Mouse (Mus musculus): ENCODE results near the gene Cadps. TPM values are rescaled to one million over a fixed set of nuclear protein-coding genes. Genes with fewer than 3 reads are reported as not detected.

Gene Cadps
- polyA plus RNA-seq, 1 experiment, result not detected

DNA sequence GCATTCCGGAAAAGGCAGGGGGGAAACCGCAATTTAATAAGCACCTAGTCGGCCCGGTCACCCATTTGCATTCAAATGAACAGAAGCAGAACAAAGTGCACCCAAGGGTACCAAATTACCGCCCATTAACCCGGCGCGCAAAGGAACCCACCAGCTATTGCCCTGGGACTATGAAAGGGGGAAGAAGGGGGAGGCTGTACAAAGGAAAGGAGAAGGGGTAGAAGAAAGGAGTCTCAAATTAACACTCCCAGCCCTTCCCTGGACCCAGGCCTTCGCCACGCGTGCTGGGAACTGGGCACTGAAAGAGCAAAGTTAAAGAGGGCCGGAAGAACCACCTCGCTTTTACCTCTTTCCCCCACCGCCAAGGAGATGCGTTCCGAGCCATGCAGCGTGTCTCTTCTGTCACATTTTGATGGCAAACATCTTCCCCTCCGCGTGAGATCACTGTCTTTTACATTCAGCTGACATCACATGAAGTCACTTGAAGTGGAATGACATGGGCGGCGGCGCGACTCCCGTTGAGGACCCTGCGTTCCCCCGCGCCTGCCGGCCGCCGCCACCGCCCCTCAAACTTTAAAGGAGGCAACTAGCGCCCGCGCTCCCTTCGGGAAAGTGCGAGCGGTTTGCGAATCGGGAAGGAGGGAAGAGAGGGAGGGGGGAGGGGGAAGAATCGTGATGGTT lies 477.5 kb downstream of the Cadps start:
- Histone ChIP-seq H3K79me2 (ENCODE audit: control insufficient read depth, insufficient read depth) (no peaks in the 10 kb centered on the region), H3K4me3 (ENCODE audit: insufficient read depth, poor library complexity, severe bottlenecking) (no peak overlapping the region), H3ac (ENCODE audit: control insufficient read depth, insufficient read length, low read depth) (no peak overlapping the region), H3K27me3 (ENCODE audit: control insufficient read depth, insufficient read depth, insufficient read length) (peaks cover 65% of the 10 kb centered on the region), H3K36me3 (ENCODE audit: control insufficient read depth, insufficient read depth) (no peaks in the 10 kb centered on the region), H3K79me3 (ENCODE audit: low read depth) (no peaks in the 10 kb centered on the region)
- no peak for TF ChIP-seq CEBPB (IDR thresholded peaks at IDR 0.05; ENCODE audit: low read depth)
- no peak for TF ChIP-seq USF1 (IDR thresholded peaks at IDR 0.05; ENCODE audit: low read depth)

DNA sequence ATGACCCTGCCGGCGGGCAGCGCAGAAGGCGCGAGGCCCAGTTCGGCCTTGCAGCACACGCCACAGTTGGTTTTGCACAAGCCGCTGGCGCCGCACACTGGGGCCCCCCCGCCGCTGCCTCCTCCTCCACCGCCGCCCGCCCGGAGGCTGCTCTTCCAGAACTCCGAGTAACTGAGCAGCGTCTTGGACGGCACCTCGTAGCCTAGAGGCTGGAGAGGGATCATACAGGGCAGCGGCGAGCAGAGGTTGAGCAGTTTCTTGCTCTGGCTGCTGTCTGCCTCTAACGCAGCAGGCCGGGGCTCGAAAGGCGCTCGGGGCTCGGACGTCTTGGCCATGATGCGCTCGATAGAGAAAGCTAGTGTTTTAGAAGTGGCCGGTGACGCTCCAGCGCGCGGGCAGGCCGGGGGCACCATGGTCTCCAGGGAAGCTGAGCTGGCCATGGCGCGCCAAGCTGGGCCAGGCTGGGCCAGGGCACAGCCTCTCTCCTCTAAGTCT lies 478.1 kb downstream of the Cadps start:
- H3K4me3 ChIP-seq (ENCODE audit: insufficient read depth, poor library complexity, severe bottlenecking), result no peak overlapping the region
- no peaks in the 10 kb centered on the region for H3K36me3 ChIP-seq (ENCODE audit: control insufficient read depth, insufficient read depth)
- TF ChIP-seq MYOD1 (IDR thresholded peaks at IDR 0.05; ENCODE audit: control insufficient read depth, insufficient read length, low read depth), result no peak
- no peak for TF ChIP-seq CEBPB (IDR thresholded peaks at IDR 0.05; ENCODE audit: low read depth)
- TF ChIP-seq USF1 (IDR thresholded peaks at IDR 0.05; ENCODE audit: low read depth), result no peak
- no peak for TF ChIP-seq FOSL1 (IDR thresholded peaks at IDR 0.05; ENCODE audit: insufficient read depth, low read length, poor library complexity, severe bottlenecking)
- no peak for TF ChIP-seq MAX (IDR thresholded peaks at IDR 0.05)
- TF ChIP-seq MYOG (IDR thresholded peaks at IDR 0.05; ENCODE audit: control insufficient read depth, extremely low read depth, insufficient read length), result no peak
- no peak for TF ChIP-seq CTCF (IDR thresholded peaks at IDR 0.05; ENCODE audit: control insufficient read depth, insufficient read depth, insufficient read length)
- no peaks in the 10 kb centered on the region for H3K79me2 ChIP-seq (ENCODE audit: control insufficient read depth, insufficient read depth)
- no peak overlapping the region for H3ac ChIP-seq (ENCODE audit: control insufficient read depth, insufficient read length, low read depth)
- peaks cover 69% of the 10 kb centered on the region for H3K27me3 ChIP-seq (ENCODE audit: control insufficient read depth, insufficient read depth, insufficient read length)
- H3K79me3 ChIP-seq (ENCODE audit: low read depth), result no peaks in the 10 kb centered on the region

DNA sequence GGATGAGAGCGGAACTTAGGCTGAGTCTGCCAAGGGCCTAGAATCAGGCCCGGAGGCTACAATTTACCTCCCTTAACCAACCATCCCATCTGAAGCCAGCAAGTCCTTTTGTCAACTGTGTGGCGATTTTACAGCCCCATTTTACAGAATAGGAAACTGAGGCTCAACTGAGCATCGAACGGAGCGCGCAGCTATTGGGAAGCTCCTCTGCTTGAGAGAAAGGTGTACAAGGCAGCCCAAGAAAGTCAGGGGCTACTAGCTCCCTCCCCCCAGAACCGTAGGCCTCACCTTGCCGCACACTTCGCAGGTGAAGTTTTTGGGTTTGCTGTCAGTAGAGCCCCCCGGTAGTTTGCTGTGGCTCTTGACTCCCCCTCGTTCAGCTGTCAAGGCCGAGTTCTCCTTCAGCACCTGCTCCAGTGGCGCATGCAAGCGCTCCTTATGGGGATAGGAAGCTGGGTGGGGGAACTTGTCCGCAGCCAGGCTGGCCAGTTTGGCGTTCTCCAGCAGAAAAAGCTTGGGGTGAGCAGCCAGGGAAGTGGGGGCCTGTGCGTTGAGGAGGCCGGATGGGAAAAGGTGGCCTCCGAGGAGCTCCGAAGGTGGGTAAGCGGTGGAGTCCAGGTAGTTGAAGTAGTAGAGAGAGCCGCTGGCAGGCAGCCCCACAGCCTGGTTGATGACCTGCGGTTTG lies 478.7 kb downstream of the Cadps start:
- no peaks in the 10 kb centered on the region for H3K79me3 ChIP-seq (ENCODE audit: low read depth)
- peaks cover 74% of the 10 kb centered on the region for H3K27me3 ChIP-seq (ENCODE audit: control insufficient read depth, insufficient read depth, insufficient read length)
- H3K4me3 ChIP-seq (ENCODE audit: insufficient read depth, poor library complexity, severe bottlenecking), result no peak overlapping the region
- no peaks in the 10 kb centered on the region for H3K36me3 ChIP-seq (ENCODE audit: control insufficient read depth, insufficient read depth)
- no peak overlapping the region for H3ac ChIP-seq (ENCODE audit: control insufficient read depth, insufficient read length, low read depth)
- TF ChIP-seq CEBPB (IDR thresholded peaks at IDR 0.05; ENCODE audit: low read depth), result no peak
- no peak for TF ChIP-seq CTCF (IDR thresholded peaks at IDR 0.05; ENCODE audit: control insufficient read depth, insufficient read depth, insufficient read length)
- no peak for TF ChIP-seq MYOG (IDR thresholded peaks at IDR 0.05; ENCODE audit: control insufficient read depth, extremely low read depth, insufficient read length)
- TF ChIP-seq MAX (IDR thresholded peaks at IDR 0.05), result no peak
- TF ChIP-seq MYOD1 (IDR thresholded peaks at IDR 0.05; ENCODE audit: control insufficient read depth, insufficient read length, low read depth), result no peak
- no peak for TF ChIP-seq USF1 (IDR thresholded peaks at IDR 0.05; ENCODE audit: low read depth)
- no peak for TF ChIP-seq FOSL1 (IDR thresholded peaks at IDR 0.05; ENCODE audit: insufficient read depth, low read length, poor library complexity, severe bottlenecking)
- no peaks in the 10 kb centered on the region for H3K79me2 ChIP-seq (ENCODE audit: control insufficient read depth, insufficient read depth)

DNA sequence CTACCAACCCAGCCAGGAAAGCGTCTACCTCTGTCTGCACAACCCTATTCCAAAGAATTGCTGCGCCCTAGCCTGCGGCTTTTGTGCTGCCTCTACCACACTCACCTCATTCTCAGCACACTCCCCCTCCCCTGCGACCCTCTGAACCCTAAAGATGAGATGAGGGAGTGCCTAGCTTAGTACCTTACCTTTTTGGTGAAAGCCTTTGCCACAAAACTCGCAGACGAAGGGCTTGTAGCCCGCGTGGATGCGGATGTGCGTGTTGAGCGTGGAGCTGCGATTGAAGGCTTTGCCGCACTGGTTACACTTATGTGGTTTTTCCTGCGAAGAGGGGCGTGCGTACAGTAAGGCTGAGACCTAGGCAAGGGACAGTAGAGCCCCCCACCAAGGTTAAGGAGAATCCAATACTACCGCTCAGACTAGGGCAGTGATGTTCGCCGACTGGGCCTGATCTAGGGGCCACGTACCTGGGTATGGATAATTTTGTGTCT lies 479.4 kb downstream of the Cadps start:
- TF ChIP-seq MYOG (IDR thresholded peaks at IDR 0.05; ENCODE audit: control insufficient read depth, extremely low read depth, insufficient read length), result no peak
- no peak for TF ChIP-seq CEBPB (IDR thresholded peaks at IDR 0.05; ENCODE audit: low read depth)
- no peak for TF ChIP-seq CTCF (IDR thresholded peaks at IDR 0.05; ENCODE audit: control insufficient read depth, insufficient read depth, insufficient read length)
- Histone ChIP-seq H3K79me2 (ENCODE audit: control insufficient read depth, insufficient read depth) (no peaks in the 10 kb centered on the region), H3K4me3 (ENCODE audit: insufficient read depth, poor library complexity, severe bottlenecking) (no peak overlapping the region), H3K79me3 (ENCODE audit: low read depth) (no peaks in the 10 kb centered on the region), H3K36me3 (ENCODE audit: control insufficient read depth, insufficient read depth) (no peaks in the 10 kb centered on the region), H3K27me3 (ENCODE audit: control insufficient read depth, insufficient read depth, insufficient read length) (peaks cover 77% of the 10 kb centered on the region), H3ac (ENCODE audit: control insufficient read depth, insufficient read length, low read depth) (no peak overlapping the region)

DNA sequence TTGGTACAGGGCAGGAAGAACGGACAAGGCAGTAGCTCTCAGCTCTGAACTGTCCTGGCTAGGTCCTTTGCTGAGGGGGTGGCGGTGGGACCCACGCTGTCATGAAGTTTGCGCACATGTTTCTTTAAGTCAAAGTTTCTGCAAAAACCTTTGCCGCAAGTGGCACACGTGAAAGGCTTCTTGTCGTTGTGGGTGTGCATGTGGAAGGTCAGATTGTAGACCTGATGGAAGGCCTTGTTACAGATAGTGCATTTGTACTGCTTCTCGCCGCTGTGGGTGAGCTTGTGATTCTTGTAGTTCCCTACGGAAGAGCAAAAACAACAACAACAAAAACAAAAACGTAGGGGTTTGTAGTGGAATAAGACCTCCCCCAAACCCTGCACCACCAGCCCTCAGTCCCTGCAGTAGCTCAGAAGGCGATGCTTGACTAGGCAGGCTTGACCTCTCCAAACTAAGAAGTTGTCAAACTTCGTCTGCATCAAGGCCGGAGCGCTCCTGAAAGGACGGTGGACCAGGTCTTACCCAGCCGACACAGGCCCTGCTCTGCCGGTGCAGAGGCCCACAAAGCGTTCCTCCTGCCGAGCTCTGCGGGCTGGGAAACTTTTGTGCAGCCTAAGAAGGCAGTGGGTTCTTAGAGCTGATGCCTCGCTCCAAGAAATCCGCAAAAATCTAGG lies 480.3 kb downstream of the Cadps start:
- H3K27me3 ChIP-seq (ENCODE audit: control insufficient read depth, insufficient read depth, insufficient read length), result peaks cover 83% of the 10 kb centered on the region
- TF ChIP-seq CTCF (IDR thresholded peaks at IDR 0.05; ENCODE audit: control insufficient read depth, insufficient read depth, insufficient read length), result no peak
- TF ChIP-seq FOSL1 (IDR thresholded peaks at IDR 0.05; ENCODE audit: insufficient read depth, low read length, poor library complexity, severe bottlenecking), result no peak
- no peak for TF ChIP-seq MYOG (IDR thresholded peaks at IDR 0.05; ENCODE audit: control insufficient read depth, extremely low read depth, insufficient read length)
- no peak for TF ChIP-seq MYOD1 (IDR thresholded peaks at IDR 0.05; ENCODE audit: control insufficient read depth, insufficient read length, low read depth)
- no peak for TF ChIP-seq MAX (IDR thresholded peaks at IDR 0.05)
- no peak for TF ChIP-seq CEBPB (IDR thresholded peaks at IDR 0.05; ENCODE audit: low read depth)
- TF ChIP-seq USF1 (IDR thresholded peaks at IDR 0.05; ENCODE audit: low read depth), result no peak
- H3K79me2 ChIP-seq (ENCODE audit: control insufficient read depth, insufficient read depth), result no peaks in the 10 kb centered on the region
- no peaks in the 10 kb centered on the region for H3K36me3 ChIP-seq (ENCODE audit: control insufficient read depth, insufficient read depth)
- H3K4me3 ChIP-seq (ENCODE audit: insufficient read depth, poor library complexity, severe bottlenecking), result no peak overlapping the region
- H3ac ChIP-seq (ENCODE audit: control insufficient read depth, insufficient read length, low read depth), result no peak overlapping the region
- no peaks in the 10 kb centered on the region for H3K79me3 ChIP-seq (ENCODE audit: low read depth)
